Mouse (Mus musculus) bone marrow, adult 2 months (tissue): ENCODE results near the gene Nhsl1. TPM values are rescaled to one million over a fixed set of nuclear protein-coding genes. Genes with fewer than 3 reads are reported as not detected.
A peak's percentile ranks its signal among the peaks of the same experiment; 100 is the strongest.

ENCODE experiments used
- H3K27ac ChIP-seq: fragments of 200-500 bp; 2 replicates; pipeline ENCODE4 v1.5.1; 2012; ENCODE audit warnings: low read depth, mild to moderate bottlenecking, control low read depth, inconsistent platforms, low read length; ENCODE audit not compliant: control insufficient read depth, poor library complexity, insufficient read depth
- H3K4me1 ChIP-seq: fragments of 200-500 bp; 2 replicates; pipeline ENCODE4 v1.6.1; 2011; ENCODE audit warnings: low read length; ENCODE audit not compliant: control insufficient read depth, insufficient read depth
- H3K4me3 ChIP-seq: fragments of 200-500 bp; replicated peaks from 2 replicates; pipeline ENCODE3; 2011; ENCODE audit warnings: mild to moderate bottlenecking, low read depth, low read length, control low read depth; ENCODE audit not compliant: control insufficient read depth
- CTCF ChIP-seq: fragments of 200-500 bp; IDR thresholded peaks from 2 replicates; pipeline ENCODE4 v1.5.1; 2011; ENCODE audit warnings: low read length, control low read depth; ENCODE audit not compliant: control insufficient read depth, insufficient read depth
- POLR2A ChIP-seq: fragments of 200-500 bp; IDR thresholded peaks from 2 replicates; pipeline ENCODE4 v1.6.1; 2011; ENCODE audit warnings: low read depth, mild to moderate bottlenecking, control low read depth, low read length, borderline replicate concordance; ENCODE audit not compliant: control insufficient read depth
- WGBS: fragments of 180-500 bp; shearing (Covaris S2); methylation state at CpG from one replicate; pipeline ENCODE4 v1.1.7; 2018; 5-methylcytosine and 5-hydroxymethylcytosine counted together
- polyA plus RNA-seq: library from polyadenylated mRNA; stranded (reverse); fragments of >200 nt; gene quantifications from 2 replicates; pipeline ENCODE4 v1.2.4, GENCODE M21; 2011; ENCODE audit warnings: low replicate concordance; ENCODE audit not compliant: missing spikeins, insufficient read depth, insufficient read length

Gene Nhsl1
- polyA plus RNA-seq, 1 experiment: 1.6 TPM

DNA sequence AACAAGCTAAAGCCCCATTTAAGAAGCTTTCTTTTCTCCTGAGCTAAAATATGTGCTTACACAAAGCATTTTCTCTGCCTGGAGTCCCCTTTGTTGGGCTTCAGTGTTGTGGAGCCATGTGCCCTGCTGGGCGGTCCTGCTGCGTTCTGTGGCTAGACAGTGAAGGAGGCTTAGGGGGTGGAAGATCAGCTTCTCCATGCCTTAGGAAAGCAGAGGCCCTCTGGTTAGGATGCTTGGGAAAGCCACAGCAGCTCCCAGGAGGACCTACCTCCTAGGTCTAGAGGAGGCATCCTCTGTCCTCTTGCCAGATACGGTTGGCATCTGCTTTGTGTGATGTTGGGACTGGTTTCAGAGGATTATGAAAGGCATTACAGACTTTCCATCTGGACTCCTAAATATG lies 56.5 kb downstream of the Nhsl1 start:
- Histone ChIP-seq H3K4me1 (no peaks in the 10 kb centered on the region), H3K4me3 (no peak overlapping the region), H3K27ac (no peak overlapping the region)
- no peak for TF ChIP-seq CTCF
- WGBS: 91% methylated on average over 3 of the region's 3 CpGs

DNA sequence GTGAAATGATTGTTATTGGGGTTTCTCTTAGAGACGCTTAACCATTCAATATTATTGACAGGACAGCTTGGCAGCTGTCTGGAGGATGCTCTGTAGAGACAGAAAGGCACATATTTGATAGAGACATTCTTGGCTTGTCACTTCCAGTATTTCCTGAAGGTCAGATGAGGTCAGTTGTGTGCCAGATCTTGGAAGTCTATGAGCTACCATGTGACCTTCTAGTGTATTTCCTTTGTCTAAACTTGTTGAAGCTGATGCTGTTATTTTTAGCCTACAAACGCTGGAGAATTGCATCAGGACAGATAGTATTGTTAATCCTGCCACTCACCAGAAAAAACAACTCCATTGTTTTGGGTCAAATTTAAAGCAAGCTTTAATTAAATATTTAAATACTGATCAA lies 66.0 kb downstream of the Nhsl1 start:
- Histone ChIP-seq H3K4me3 (no peak overlapping the region), H3K27ac (no peak overlapping the region), H3K4me1 (no peaks in the 10 kb centered on the region; the same call in 1 of the 2 replicates)
- no peak for TF ChIP-seq POLR2A
- TF ChIP-seq CTCF: no peak
- 55% methylated on average over 2 of the region's 2 CpGs for WGBS

DNA sequence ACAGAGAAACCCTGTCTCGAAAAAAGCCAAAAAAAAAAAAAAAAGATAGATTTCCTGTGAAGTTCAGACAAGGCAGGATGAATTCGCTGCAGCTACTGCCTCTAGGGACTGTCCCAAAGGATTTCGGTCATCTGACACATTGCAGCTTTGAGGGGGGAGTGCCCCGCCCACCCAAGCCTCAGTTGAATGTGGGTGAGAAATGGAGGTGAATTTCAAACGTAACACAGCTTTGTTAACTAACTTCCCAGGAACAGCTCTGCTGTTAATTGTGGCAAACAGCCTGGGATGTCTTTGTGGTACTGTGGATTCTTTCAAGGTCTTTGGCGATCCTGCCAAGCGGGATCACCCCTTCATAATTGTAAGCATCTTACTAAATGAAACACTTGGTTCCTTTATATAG lies 67.4 kb downstream of the Nhsl1 start:
- WGBS: 70% methylated on average over 7 of the region's 7 CpGs

DNA sequence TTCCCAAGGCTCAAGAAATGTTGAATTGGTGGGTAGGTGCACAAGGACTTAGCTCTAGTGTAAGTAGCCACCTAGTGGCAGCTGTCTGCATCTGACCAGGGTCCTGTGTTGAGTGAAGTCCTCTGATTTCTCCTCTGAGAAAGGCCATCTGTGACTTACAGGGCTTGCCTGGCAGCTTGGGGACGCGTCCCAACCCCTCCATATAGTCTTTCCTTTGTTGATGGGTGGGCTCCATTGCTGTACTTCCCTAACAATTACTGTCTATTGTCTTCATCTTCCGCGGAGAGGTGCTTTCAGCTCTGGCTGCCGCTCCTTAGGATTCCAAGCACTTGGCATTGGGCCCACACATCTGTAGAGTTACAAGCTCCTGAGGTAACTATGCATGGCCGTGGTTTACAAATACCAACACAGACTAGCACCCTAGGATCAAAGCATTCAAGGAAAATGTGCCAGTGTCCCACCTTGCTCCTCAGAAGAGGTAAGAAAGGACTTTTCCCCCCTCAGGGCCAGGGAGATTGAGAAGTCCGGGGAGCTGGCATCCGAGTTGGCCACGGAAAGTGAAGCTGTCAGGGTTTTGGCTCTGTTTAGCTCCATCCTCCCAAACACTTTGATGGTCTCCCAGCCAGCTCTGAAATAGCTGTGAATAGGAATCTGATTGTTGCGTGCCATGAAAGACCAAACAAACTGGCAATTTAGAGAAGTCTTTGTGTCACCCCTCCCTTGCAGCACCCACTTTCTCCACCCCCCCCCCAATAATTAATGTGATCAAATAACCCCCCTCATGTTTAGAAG lies 70.2 kb downstream of the Nhsl1 start:
- Histone ChIP-seq H3K4me1 (no peaks in the 10 kb centered on the region), H3K4me3 (no peak overlapping the region), H3K27ac (no peak overlapping the region)
- WGBS: 52% methylated on average over 10 of the region's 10 CpGs
- TF ChIP-seq CTCF (peak; percentile 28; the same call in 1 of the 2 replicates), POLR2A (no peak)

More for the DNA sequence above, 67.4 kb downstream of the Nhsl1 start:
- Histone ChIP-seq H3K4me1 (no peaks in the 10 kb centered on the region; the same call in 1 of the 2 replicates), H3K27ac (no peak overlapping the region), H3K4me3 (no peak overlapping the region)
- no peak for TF ChIP-seq POLR2A
- no peak for TF ChIP-seq CTCF

DNA sequence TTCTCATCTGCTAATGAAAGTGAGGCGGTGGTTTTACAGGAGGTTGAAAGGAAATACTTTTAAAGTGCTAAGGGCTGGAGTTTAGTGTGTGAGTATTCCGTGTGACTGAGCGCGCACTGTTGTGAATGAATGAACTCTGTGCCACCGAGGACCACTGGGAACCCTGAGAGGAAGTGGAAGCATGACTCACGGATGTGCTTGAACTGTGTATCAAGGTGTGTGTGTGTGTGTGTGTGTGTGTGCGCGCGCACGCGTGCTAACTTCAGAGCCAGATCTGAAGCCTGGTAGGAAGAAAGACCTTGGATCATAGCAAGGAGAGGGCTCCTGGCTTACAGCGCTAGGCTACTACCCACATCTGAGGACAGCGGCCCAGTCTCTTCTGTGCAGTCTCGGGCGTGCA lies 71.2 kb downstream of the Nhsl1 start:
- no peak for TF ChIP-seq POLR2A
- no peak for TF ChIP-seq CTCF
- Histone ChIP-seq H3K4me1 (no peaks in the 10 kb centered on the region), H3K27ac (no peak overlapping the region), H3K4me3 (no peak overlapping the region)
- WGBS: 70% methylated on average over 15 of the region's 15 CpGs

DNA sequence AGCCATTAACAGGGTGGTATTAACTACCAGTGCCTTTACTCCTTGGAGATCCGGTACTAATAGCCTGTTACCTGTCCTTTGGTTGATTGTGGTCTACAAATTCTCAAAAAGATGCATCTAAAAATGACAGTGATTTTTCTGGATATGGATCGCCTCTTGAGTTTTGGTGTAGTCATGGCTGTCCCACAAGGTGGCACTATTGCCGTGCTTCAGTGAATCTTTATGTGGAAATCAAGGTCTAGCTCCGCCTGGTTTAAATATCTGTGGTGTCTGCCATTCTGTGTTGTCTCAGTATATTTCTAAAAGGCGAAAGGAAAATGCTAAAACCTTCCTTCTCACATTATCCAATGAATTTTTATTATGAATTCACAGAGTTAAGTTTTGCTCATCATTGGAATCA lies 72.8 kb downstream of the Nhsl1 start:
- TF ChIP-seq CTCF (no peak), POLR2A (no peak)
- Histone ChIP-seq H3K4me3 (no peak overlapping the region), H3K27ac (no peak overlapping the region), H3K4me1 (no peaks in the 10 kb centered on the region)
- WGBS: 35% methylated on average over 5 of the region's 5 CpGs

DNA sequence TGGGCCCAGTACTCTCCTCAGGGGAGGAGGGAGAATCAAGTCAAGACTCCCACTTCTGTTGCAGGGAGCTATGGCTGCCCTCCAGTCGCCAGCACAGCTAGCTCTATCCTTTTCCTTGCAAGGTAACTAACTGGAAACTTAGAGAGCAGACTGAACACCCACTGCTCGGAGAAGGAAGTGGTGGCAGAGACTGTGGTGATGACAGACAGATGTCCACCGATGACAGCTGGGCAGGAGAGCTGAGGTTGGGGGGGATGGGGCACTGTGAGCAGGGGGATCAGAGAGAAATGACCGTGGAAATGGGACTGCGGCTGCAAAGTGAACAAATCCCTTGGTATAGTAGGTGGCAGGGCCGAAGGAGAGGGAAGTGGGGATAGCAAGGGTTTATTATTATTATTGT lies 73.5 kb downstream of the Nhsl1 start:
- no peaks in the 10 kb centered on the region for H3K4me1 ChIP-seq
- H3K27ac ChIP-seq: no peak overlapping the region
- TF ChIP-seq POLR2A: no peak
- TF ChIP-seq CTCF: no peak
- 51% methylated on average over 6 of the region's 6 CpGs for WGBS
- no peak overlapping the region for H3K4me3 ChIP-seq

DNA sequence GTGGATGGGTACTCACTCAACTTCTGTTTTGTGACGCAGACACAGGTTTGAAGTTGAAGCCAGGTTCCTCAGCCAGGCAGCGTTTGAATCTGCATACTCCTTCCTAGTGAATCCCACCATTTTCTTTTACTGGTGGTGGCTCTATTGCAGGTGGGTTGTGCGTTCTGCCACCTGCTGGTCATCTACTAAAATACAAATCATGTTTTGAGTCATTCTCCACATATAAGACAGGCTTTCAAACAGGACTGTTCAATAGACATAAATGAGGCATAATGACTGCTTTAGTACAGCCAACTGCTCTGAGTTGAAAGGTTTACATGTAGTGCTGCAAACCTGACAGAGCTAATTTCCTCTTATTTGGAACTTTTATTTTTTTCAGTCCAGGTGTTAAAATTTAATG lies 75.0 kb downstream of the Nhsl1 start:
- 42% methylated on average over 3 of the region's 3 CpGs for WGBS
- no peak overlapping the region for H3K27ac ChIP-seq
- H3K4me1 ChIP-seq: no peaks in the 10 kb centered on the region
- TF ChIP-seq CTCF (no peak), POLR2A (no peak)
- H3K4me3 ChIP-seq: no peak overlapping the region

DNA sequence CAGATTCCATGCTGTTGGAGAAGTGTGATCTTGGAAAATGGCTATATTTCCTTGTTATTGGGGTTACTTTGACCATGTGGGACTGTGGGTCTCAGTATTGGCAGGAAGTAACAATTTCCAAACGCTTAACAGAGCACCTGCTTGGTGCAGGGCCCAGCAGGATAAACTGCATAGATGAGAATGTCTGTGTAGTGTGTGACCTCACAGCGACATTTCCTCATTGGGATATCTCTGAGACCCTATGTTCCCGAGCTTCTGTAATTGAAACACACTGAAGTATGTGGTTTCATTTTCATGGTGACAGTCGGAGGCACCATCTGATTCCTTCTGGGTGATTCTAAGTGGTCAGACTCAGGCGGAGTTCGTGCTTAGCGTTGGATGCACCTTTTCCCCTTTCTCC lies 75.5 kb downstream of the Nhsl1 start:
- 66% methylated on average over 7 of the region's 7 CpGs for WGBS
- H3K4me3 ChIP-seq: no peak overlapping the region
- TF ChIP-seq CTCF (no peak), POLR2A (no peak)
- H3K27ac ChIP-seq: no peak overlapping the region
- H3K4me1 ChIP-seq: no peaks in the 10 kb centered on the region

DNA sequence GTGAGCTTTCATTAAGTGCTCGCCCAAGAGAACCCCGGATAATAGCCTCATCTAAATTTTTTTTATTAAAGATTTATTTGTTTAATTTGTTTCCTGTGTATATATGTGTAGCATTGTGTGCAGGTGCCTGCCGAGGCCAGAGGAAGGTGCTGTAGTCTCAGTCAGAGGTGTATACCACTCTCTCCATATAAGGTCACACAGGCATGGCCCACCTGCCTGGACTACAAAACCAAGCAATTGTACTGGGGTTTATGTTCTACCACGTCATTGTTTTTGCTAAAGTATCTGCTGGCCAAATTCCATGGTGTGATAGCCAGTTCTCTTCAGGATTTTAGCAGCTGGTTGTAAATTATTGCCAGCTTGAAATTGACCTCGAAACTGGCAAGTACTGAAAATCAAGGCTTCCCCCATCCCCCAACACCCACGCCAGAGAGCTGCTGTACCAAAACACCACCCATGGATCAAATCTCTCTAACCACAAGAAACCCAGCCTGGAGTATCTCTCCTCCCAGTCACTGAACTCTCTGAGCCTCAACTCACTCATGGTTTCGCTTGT lies 81.4 kb downstream of the Nhsl1 start:
- no peak for TF ChIP-seq POLR2A
- no peak for TF ChIP-seq CTCF
- whole genome bisulfite sequencing: 62% methylated on average over 7 of the region's 7 CpGs
- H3K27ac ChIP-seq: no peak overlapping the region
- no peaks in the 10 kb centered on the region for H3K4me1 ChIP-seq
- no peak overlapping the region for H3K4me3 ChIP-seq
